Mouse (Mus musculus): Measurements from ENCODE around the gene Coro2b. TPM values are rescaled to one million over a fixed set of nuclear protein-coding genes. Genes with fewer than 3 reads are reported as not detected.
"Not testable (repeated sequence)": the region's sequence is repeated elsewhere in the genome, so short reads cannot be mapped to it uniquely, and the experiment has no call there.

The Coro2b gene
- total RNA-seq, 2 experiments from 2014 or later, result 10.6 to 12.4 TPM

GRCm38 (mm10) chr9:62471541-62472189 is 65.2 kb downstream of the Coro2b start:
- no peak for DNase-seq

GRCm38 (mm10) chr9:62471041-62471440 is 65.8 kb downstream of the Coro2b start:
- no peak for DNase-seq

- DNase-seq, result peak; percentile 79
These were observed 66.4 kb downstream of the Coro2b start for GRCm38 (mm10) chr9:62470398-62470797.

- DNase-seq, result no peak
These were observed 67.1 kb downstream of the Coro2b start for GRCm38 (mm10) chr9:62469696-62470095.

- no peak for DNase-seq
These were observed 67.7 kb downstream of the Coro2b start for GRCm38 (mm10) chr9:62469143-62469542.

DNA sequence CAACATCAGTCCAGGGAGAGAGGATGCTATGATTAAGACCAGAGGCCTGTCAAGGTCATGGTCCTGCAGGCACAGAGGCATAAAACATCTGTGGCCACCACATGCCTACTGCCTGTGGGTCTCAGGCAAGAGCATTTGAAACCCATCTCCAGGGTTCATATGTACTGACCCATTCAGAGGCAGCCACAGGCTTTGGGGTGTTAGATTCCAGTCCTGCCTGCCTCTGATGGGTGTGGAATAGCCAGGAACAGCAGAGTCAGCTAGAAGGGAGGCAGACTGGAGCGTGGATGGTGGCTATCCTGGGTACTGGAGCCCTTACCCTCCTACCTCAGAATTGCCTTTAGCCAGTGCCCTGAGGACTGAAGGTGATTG is 69.4 kb downstream of the Coro2b start:
- DNase-seq, result no peak

GRCm38 (mm10) chr9:62466742-62467412 is 70.0 kb downstream of the Coro2b start:
- no peak for DNase-seq

GRCm38 (mm10) chr9:62466053-62466452 is 70.8 kb downstream of the Coro2b start:
- DNase-seq, result no peak

DNA sequence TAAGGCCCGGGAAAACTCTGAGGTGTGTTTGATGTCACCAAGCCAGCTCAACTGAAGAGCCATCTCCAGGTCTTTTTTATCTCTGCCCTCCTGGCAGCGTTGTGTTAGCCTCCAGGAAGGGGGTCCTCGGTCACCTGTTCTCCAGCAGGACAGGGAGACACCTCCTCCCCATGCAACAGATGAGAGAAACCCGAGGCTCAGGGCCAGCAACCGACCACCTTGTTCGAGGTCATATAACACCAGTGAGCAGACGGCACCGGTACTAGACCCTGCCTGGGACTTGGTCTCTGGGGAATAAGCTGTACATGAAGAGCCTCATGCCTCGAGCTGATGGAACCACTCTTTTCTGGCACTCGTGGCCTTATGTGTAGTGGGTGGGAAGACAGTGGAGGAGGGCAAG is 72.1 kb downstream of the Coro2b start:
- DNase-seq, result no peak

DNA sequence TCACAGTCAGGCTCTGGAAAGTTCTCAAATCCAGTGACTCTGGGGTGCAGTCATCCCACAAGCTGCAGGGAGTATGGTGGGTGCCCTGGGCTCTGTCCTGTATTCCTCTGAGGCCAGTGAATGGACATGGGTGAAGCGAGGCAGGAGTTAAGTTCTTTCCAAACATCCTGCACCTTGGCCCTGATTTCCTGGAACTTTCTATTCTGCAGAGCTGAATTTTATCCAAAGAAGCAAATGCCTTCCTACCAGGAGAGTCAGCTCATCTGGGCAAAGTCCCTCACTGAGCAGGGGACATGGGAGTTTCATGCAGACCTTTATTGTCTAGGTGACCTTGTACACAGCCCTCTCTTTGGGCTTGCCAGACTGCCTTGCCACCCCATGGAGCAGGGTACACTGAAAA is 75.1 kb downstream of the Coro2b start:
- DNase-seq, result no peak

DNA sequence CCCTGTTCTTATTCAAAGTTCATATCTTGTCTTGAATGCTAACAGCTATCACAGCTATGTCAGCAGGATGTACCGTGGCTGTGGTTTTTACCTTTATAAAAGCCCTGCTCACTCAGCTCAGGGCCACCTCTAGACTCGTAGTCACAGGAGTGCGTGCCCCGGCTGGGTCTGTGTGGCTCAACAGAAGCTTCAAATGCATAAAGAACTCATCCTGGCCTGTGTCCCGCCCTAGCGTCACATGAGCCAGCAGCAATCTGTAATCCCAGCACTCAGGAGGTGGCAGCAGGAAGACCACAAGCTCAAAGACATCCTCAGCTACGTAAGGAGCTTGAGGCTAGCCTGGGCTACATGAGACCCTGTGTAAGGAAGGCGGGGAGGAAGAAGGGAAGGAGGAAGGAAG is 75.7 kb downstream of the Coro2b start:
- no peak for DNase-seq

- no peak for DNase-seq
These were observed 76.8 kb downstream of the Coro2b start for GRCm38 (mm10) chr9:62460086-62460485.

DNA sequence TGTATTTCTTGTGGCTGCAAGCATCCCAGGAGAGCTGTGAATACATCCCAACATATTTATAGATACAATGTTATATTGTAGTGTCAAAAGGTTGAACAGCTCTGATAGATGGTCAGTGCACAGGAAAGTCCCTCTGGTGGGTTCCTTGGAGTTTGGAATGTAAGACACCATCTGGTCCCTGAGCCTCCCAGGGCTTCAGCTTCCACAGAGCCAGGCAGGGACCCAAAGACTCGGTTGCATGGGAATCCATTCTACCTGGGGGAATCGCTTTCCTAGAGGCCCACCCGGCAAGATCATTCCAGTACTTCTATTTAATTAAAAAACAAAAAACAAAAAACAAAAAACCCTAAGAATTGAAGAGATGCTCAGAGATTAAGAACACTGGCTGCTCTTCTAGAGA is 78.4 kb downstream of the Coro2b start:
- no peak for DNase-seq

- DNase-seq, result peak; percentile 53
These were observed 80.8 kb downstream of the Coro2b start for GRCm38 (mm10) chr9:62456015-62456414.

- no peak for DNase-seq
These were observed 81.5 kb downstream of the Coro2b start for GRCm38 (mm10) chr9:62455210-62455969.

- DNase-seq, result no peak
These were observed 84.4 kb downstream of the Coro2b start for GRCm38 (mm10) chr9:62452373-62452993.

DNA sequence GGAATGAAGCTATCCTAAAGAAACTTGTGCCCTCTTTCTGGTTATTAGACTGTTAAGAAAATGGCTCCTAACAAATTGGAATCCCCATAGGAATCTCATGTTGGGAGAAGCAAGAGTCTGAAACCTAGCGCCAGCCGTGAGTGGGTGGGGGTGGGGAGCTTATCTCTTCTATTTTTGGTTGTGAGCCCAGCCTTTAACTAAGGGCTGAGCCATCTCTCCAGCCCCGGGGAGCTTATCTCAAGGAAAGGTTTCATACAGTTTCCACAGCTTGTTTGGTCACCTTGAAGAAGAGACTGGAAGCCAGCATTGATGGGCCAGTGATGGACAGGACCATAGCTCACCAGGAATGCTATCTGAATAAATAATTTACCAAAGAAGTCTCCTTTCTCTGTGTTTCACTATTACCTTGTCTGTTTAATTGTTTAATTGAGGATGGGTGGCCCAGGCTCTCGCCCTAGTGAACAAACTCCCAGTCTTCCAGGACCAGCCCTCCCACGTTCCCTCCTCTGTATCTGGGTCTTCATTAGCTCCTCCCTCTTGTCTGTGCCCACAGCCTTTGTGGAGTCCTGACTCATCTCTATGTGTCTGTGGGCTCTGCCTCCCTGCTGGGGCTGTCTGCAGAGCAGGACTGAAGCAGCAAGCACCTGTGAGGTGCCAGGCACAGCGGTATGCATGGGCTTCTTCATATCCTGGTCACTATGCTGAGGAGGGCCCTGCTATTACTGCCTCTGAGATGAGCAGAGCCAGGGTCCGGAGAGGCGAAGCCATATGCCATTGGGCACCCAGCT is 85.1 kb downstream of the Coro2b start:
- no peak for DNase-seq

GRCm38 (mm10) chr9:62450862-62451261 is 86.0 kb downstream of the Coro2b start:
- DNase-seq, result no peak

GRCm38 (mm10) chr9:62450355-62450754 is 86.5 kb downstream of the Coro2b start:
- no peak for DNase-seq

- DNase-seq, result not testable (repeated sequence)
These were observed 89.5 kb downstream of the Coro2b start for GRCm38 (mm10) chr9:62447337-62447736.

DNA sequence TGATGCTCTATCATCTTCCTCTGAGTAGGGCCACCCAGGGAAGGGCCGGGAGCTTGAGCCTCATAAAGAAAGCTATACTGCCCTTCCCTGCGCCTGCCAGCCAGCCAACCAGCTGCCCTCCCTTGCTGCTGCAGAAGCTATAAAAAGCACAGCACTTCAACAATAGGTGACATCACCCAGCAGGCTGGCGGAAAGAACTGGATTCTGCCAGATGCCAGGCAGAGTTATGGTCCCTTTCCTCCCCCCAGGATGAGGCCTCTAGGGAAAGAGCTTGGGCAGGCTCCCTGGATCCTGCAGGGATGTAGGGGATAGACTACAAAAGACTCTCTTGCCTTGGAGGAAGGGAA is 98.1 kb downstream of the Coro2b start:
- no peak for DNase-seq

DNA sequence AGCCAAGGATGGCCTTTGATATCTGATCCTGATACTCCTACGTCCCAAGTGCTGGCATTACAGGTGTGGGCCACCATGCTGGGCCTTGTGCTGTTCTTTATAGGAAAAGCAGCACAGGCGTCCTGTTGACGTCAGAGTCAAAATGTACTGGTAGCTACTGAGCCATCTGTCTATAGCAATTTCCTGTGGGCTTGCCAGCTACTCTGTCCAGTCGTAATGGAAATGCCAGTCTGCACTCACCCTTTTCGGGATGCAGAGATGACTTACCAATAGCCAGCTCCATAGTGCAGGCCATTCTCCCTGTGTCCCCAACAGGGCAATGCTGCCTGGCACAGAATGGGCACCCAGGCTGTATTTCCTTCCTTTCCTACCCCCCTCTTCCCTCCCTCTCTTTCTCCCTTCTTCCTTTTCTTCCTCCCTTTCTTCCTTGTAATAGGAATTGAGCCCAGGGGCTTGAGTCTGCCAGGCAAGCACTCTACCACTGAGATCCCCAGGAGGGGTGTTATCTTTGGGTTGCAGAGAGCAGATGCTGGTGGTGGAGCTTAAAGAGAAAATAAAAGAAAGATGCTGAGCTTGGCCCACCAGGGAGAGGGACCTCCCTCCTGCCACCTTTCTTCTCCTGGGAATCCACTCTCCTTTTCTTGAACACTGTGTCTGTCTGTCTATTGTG is 98.6 kb downstream of the Coro2b start:
- no peak for DNase-seq

Data from gastrocnemius, postnatal 10 days (tissue).